Mouse (Mus musculus) kidney, adult 8-10 months (tissue): Measurements from ENCODE around the gene Tob2.
A peak's percentile ranks its signal among the peaks of the same experiment; 100 is the strongest.

ENCODE experiments used
- DNase-seq, 2 experiments: peaks; one replicate each; pipeline ENCODE4 v3.0.0; 2022

Gene Tob2

GRCm38 (mm10) chr15:81810150-81810549 lies 48.4 kb downstream of the Tob2 start:
- DNase-seq: peak; percentile 96 to 97

GRCm38 (mm10) chr15:81809550-81809949 lies 49.0 kb downstream of the Tob2 start:
- no peak for DNase-seq

GRCm38 (mm10) chr15:81808799-81809198 lies 49.8 kb downstream of the Tob2 start:
- DNase-seq: no peak

- DNase-seq: peak; percentile 78 to 82
Observed at GRCm38 (mm10) chr15:81806621-81807404, 51.8 kb downstream of the Tob2 start.

GRCm38 (mm10) chr15:81805624-81806023 lies 53.0 kb downstream of the Tob2 start:
- DNase-seq: peak; percentile 70 to 71

- no peak for DNase-seq
Observed at GRCm38 (mm10) chr15:81804883-81805282, 53.7 kb downstream of the Tob2 start.

GRCm38 (mm10) chr15:81804172-81804571 lies 54.4 kb downstream of the Tob2 start:
- no peak for DNase-seq

- DNase-seq: no peak
Observed at GRCm38 (mm10) chr15:81803425-81803951, 55.1 kb downstream of the Tob2 start.

GRCm38 (mm10) chr15:81802941-81803351 lies 55.6 kb downstream of the Tob2 start:
- DNase-seq: peak; percentile 76 to 83

GRCm38 (mm10) chr15:81802001-81802890 lies 56.4 kb downstream of the Tob2 start, which contains the start of gene Tef:
Tef (plus strand) TSS chr15:81802421.
- DNase-seq: peak; percentile 99 to 100

GRCm38 (mm10) chr15:81800391-81800790 lies 58.2 kb downstream of the Tob2 start:
- peak in 1 of 2 experiments; percentile 50 for DNase-seq

- peak in 1 of 2 experiments; percentile 59 for DNase-seq
Observed at GRCm38 (mm10) chr15:81798421-81798820, 60.2 kb downstream of the Tob2 start.
